Mouse (Mus musculus): ENCODE measurements around the gene Pheta2. TPM values are rescaled to one million over a fixed set of nuclear protein-coding genes. Genes with fewer than 3 reads are reported as not detected.

Gene Pheta2
- 2.7 and 5.4 TPM in 2 replicates for total RNA-seq (2014; fragmentation: Nextera tagmentation)
- total RNA-seq (2017), result 1.9 and 4.1 TPM in 2 replicates

GRCm38 (mm10) chr15:82338593-82339112 lies at the start of gene Pheta2, which contains the start of the genes Naga and Smdt1:
Pheta2 (plus strand) TSS chr15:82338942.
Naga (minus strand) TSS chr15:82338925.
Smdt1 (plus strand) TSS chr15:82338959.
- peak; percentile 76 for ATAC-seq (replicated peaks; ENCODE audit: poor library complexity, severe bottlenecking)

DNA sequence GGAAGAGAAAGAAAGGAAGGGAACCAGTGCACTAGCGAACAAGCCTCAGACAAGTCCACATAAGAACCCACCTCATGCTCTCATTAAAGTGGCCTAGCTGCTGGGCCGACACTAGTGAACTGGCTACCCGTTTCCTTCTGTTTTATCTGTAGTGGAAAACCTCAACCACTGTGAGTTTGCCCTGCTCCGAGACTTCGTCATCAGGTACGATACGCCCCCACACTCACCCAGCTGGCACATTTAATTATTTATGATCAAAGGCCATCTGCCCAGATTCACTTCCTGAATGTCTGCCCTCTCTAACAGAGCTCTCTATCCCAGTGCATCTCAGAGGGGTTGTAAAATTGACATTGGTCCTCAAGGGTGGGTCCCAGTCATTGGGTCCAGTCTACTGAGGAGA lies 48.5 kb upstream of the Pheta2 start:
- no peak for ATAC-seq (replicated peaks; ENCODE audit: poor library complexity, severe bottlenecking)

DNA sequence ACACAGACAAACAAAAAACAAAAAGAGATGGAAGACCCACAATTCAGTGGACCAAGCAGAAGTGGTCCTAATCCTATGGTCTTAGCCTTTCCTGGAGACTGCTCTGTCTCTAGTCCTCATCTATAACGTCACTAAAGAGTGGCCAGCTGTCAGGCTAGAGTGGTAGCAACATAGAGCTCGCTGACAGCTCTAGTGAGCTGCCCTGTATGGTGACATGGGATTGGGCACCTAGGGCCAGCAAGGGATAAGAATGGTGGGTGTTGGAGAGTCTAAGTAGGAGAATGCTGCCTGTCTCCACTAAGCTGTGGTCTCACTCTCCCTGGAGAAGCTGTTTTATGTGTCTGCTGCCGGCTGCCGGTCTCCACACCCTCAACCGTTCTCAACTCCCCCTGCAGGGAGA lies 45.9 kb upstream of the Pheta2 start:
- no peak for ATAC-seq (replicated peaks; ENCODE audit: poor library complexity, severe bottlenecking)

DNA sequence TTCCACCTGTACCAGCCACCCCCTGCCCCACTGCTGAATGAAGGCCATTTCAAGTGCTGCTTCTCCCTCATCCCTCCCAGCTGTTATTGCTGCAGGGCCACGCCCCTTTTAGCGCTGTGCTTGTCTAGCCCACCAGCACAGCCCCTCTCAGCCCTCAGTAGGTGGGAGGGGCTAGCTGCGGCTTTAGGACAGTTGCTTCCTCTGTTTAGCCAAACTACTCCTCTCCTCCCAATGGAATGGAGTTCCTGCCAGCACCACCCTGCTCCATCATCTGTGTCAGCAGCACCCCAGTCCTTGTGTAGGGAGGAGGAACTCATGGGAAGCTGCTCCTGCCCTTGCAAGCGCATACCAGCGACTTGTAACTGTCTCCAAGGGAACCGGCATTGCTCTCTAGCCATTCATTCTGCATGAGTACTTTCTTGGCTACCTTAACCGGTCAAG lies 45.5 kb upstream of the Pheta2 start:
- peak; percentile 52 for ATAC-seq (replicated peaks; ENCODE audit: poor library complexity, severe bottlenecking)

- ATAC-seq (replicated peaks; ENCODE audit: poor library complexity, severe bottlenecking), result peak; percentile 55; the same call in 1 of the 2 replicates
Measured at GRCm38 (mm10) chr15:82294059-82294458, 44.7 kb upstream of the Pheta2 start.

GRCm38 (mm10) chr15:82298764-82299561 lies 39.8 kb upstream of the Pheta2 start, which contains the start of gene Wbp2nl:
Wbp2nl (plus strand) TSS chr15:82298954.
- no peak for ATAC-seq (replicated peaks; ENCODE audit: poor library complexity, severe bottlenecking)

DNA sequence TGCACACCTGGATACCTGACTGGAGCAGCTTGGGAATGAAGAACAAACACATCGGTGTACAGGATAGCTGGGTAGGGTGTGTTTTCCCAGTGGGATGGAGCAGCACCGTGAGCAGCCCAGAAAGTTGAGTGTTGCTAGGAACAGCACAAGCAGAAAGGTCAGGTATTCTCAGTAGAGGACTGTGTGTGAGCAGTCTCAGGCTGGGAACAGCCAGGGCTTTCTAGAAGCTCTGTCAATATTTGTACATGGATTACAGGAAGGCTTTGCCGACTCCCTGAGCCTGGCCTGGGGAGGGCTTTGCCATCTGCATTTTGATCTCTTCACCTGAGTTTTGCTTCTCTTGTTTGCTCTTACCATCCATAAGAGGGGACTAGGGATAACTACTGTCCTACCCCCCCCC lies 31.6 kb upstream of the Pheta2 start:
- no peak for ATAC-seq (replicated peaks; ENCODE audit: poor library complexity, severe bottlenecking)

DNA sequence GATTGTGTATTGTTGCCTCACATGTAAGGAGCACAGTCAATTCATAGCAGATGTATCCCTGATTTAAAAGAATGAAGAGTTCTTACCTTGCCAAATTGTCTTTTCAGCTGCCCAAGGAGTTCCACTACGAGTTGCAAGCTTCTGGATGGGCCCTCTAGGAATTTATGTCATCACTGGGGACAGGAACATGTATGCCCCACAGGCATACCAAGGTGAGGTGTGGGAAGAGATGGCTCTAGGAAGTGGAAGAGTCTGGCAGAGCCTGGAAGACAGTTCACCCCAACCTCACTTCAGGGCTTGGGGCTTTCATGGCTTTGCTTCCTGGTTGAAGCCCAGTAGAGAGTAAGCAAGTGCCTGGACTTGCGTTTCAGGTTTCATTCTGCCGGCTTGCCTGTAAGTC lies 30.3 kb upstream of the Pheta2 start:
- ATAC-seq (replicated peaks; ENCODE audit: poor library complexity, severe bottlenecking), result no peak

DNA sequence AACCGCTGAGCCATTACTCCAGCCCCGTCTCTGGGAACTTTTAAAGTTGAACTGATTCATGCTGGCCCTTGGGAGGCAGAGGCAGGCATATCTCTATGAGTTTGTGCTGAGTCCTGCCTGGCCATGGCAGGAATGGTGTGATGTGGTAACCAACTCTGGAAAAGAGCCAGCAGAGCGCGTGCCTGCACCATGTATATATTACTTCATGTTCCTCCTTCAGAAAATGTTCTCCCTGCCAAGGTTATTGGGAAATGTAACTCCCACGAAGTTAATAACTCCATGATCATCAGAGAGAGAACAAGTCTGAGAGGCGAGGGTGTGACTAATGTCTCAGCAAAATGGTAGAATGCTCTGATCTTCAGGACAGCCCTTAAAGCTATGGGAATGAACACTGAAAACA lies 20.9 kb upstream of the Pheta2 start:
- ATAC-seq (replicated peaks; ENCODE audit: poor library complexity, severe bottlenecking), result peak; percentile 81

GRCm38 (mm10) chr15:82319613-82320012 lies 19.1 kb upstream of the Pheta2 start:
- ATAC-seq (replicated peaks; ENCODE audit: poor library complexity, severe bottlenecking), result no peak; the same call in 1 of the 2 replicates

- no peak for ATAC-seq (replicated peaks; ENCODE audit: poor library complexity, severe bottlenecking)
Measured at GRCm38 (mm10) chr15:82322195-82322594, 16.5 kb upstream of the Pheta2 start.

GRCm38 (mm10) chr15:82325382-82325781 lies 13.4 kb upstream of the Pheta2 start:
- ATAC-seq (replicated peaks; ENCODE audit: poor library complexity, severe bottlenecking), result peak; percentile 78

GRCm38 (mm10) chr15:82335194-82335593 lies 3.5 kb upstream of the Pheta2 start:
- no peak for ATAC-seq (replicated peaks; ENCODE audit: poor library complexity, severe bottlenecking)

- no peak for ATAC-seq (replicated peaks; ENCODE audit: poor library complexity, severe bottlenecking)
Measured at GRCm38 (mm10) chr15:82336629-82337028, 2.1 kb upstream of the Pheta2 start.

DNA sequence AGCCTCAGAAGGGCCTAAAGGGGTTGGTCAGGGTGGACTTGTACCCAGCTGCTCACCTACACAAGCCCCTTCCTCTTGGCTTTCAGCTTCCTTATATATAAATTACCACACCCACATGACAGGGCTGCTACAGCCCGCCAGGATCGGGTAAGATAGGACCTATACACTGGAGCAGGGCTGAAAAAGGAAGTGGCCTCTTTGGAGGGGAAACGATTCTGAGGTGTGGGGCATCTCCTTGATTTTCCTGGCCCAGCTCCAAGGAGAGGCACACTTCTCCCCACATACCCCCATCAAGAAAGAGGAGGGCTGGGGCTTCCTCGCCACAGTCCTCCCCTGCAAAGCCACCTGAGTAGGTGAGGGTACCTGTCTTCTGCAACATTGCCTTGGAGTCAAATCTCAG lies 867 bp upstream of the Pheta2 start:
- ATAC-seq (replicated peaks; ENCODE audit: poor library complexity, severe bottlenecking), result peak; percentile 61

GRCm38 (mm10) chr15:82339150-82339549 lies 408 bp downstream of the Pheta2 start:
- ATAC-seq (replicated peaks; ENCODE audit: poor library complexity, severe bottlenecking), result no peak

GRCm38 (mm10) chr15:82339634-82340254 lies 1.0 kb downstream of the Pheta2 start:
- ATAC-seq (replicated peaks; ENCODE audit: poor library complexity, severe bottlenecking), result no peak

DNA sequence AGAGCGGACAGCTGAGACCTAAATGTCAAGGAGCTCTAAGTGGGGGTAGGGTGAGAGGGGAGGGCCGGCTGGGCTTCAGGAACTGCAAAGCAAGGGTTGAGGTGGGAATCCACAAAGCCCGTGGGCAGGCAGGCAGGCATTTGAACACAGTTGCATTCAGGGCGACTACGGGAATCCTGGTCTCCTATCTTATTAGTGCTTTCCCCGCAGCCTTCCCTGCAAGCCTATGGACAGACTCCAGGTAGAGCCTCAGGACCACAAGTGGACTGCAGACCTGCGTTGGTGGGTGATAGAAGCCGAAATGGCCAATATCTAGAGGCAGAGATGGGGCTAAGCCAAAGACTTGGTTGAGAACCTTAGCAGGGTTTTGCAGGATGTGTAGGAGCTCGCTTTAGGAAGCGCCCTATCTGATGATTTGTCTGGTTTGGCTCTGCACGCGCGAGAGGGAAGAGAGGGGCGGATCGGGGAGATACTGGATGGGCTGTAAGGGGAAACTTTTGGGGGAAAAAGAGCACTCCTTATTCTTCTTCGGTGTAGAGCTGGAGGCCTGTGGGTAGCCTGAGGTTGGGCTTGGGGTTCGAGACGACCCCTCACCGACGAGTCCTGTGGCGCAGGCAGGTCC lies 1.8 kb downstream of the Pheta2 start:
- ATAC-seq (replicated peaks; ENCODE audit: poor library complexity, severe bottlenecking), result no peak

- peak; percentile 18 for ATAC-seq (replicated peaks; ENCODE audit: poor library complexity, severe bottlenecking)
Measured at GRCm38 (mm10) chr15:82341036-82341501, 2.3 kb downstream of the Pheta2 start.

- ATAC-seq (replicated peaks; ENCODE audit: poor library complexity, severe bottlenecking), result peak; percentile 4; the same call in 1 of the 2 replicates
Measured at GRCm38 (mm10) chr15:82341675-82342542, 3.2 kb downstream of the Pheta2 start.

All from granulocyte monocyte progenitor cell, adult 5-6 weeks (primary cell).